Mouse (Mus musculus) liver, postnatal 0 days (tissue): ENCODE data around the gene Gm20388.

Experiments
- CTCF ChIP-seq: sonication (generic); IDR thresholded peaks from 2 replicates; pipeline ENCODE4 v1.5.1; 2016; ENCODE audit warnings: antibody characterized with exemption, low read depth
- EP300 ChIP-seq: IDR thresholded peaks from 2 replicates; pipeline ENCODE4 v1.6.1; 2016; ENCODE audit warnings: antibody characterized with exemption, low read depth, mild to moderate bottlenecking

DNA sequence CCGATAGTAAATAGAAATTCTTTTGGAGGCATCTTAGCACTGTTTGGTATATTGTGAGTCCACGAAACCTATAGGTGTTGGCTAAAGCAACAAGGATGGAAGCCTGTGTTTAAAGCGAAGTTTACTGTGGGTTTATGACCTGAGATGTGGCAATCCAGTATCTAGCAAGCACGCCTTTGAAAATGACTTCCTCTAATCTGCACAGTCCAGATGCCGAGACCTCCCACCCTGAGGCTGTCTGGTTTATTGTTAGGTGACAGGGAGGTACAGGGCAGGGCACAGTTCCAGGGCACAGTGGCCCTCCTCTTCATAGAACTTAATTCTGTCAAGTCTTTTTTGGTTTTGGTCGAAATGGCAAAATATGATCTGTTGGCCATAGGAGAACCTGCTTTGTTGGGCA, 3166.6 kb downstream of the Gm20388 start:
- TF ChIP-seq CTCF (no peak), EP300 (no peak)
